Mouse (Mus musculus) hindlimb bud, embryonic 11.5 days (tissue): ENCODE measurements around the gene Nostrin.

ENCODE experiments used
- DNase-seq: peaks from one replicate; pipeline ENCODE4 v3.0.0-alpha.2; 2012; ENCODE audit warnings: low read depth, low spot score; ENCODE audit errors: extremely low spot score

The Nostrin gene

DNA sequence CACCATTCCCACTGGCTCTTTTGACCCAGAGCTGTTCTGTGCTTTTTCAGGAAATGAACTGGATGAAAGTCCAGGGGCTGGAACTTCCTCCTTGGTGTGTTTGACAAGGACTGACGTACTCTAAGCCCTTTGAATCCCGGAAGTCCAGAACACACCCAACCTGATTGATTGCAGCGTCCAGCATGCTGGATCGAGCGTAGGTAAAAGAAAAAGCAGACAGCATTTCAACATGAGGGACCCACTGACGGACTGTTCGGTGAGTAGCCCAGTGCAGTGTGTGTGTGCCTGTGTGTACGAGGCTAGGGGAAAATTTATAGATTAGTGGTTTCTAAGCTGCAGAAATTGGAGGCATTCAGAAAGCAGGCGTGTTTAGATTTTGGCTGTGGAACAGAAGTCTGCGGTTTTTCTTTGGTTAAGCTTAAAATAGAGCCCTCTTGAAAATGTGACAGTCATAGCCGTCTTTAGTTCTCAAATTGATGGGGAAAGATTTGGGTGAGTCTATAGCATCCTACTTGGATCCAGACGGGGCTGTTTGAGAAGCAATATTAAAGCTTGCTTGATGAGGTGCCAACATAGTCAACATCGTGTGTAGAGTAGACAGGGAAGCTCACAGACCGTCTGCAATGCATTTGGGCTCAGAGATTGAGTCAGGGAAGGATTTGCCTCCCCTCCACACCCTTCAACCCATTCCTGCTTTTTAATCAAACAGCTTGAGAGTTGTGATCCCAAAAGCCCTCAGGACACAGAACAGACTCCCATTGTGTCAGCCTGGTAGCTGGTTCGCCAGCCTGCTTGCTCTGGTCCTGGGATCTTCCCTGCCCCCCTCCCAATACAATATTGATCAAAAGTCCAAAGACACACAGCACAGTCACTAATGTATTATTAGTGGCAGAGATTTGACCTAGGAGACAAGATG lies at the start of gene Nostrin:
Gene Nostrin (plus strand): TSS at position 140 of the 916 bp plus-strand sequence.
- no peak for DNase-seq

DNA sequence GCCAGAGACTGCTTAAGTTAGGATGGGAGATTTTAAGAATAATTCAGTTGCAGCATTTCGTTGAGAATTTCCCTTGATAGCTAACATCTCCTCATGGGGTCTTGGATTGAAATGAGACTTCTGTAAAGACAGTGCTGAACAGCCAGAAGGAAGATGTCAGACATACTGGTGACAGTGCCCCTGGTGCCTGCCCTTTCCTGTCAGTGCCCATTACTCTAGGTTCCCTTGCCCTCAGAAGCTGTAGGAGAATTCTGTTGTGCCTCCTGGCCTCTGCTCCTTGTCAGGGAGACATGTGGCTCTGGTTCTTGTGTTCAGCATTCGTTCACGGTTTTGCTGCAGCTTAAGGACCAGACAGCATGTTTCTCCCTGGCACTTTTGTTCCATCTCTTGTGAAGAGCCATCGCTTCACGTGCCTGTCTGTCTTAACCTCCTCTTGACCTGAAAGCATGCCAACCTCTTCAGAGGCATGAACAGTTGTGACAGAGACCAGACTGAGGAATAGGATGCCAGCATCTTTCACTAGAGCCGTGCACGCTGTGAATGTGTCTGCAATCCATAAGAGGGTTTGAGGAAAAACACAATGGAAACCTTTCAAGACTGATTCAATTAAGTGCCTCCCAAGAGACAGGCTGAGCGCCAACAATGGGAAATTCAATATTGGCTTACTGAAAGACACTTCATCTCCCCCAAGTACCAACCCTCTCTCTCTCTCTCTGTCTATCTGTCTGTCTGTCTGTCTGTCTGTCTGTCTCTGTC lies 48.9 kb upstream of the Nostrin start:
- no peak for DNase-seq

DNA sequence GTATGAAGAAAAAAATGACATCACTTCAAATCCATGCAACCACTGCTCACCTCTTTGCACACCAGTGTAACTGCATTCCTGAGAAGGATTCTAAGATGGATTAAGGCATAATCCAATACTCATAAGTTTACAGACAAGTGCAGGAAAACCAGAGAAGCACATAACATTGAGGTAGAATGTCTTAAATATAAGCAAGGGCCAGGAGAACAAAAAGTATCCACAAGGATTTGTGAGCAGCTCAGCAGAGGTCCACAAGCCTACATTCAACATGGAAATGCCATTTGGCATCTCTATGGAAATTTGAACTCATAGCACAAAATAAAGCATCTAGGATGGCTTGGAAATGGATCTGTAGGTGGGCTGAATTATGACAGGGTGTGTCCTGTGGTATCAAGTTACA lies 39.8 kb upstream of the Nostrin start:
- DNase-seq, result no peak

DNA sequence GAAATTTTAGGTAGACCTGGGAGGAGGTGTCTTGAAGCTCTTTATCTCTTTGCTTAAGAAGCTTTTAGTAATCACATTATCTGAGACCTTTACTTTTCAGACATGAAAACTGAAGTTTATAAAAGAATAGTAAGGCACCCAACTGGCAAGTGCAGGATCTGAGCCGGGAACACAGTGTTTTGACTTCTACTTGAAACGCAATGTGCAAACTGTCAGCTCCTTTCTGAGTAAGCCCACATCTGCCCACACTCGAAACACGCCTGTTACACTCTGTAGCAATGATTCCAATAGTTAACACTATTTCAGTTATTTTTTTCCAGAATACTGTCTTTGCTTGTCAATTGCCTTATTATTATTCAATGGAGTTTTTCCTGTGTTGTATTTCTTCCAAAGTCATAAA lies 38.8 kb upstream of the Nostrin start:
- DNase-seq, result no peak

DNA sequence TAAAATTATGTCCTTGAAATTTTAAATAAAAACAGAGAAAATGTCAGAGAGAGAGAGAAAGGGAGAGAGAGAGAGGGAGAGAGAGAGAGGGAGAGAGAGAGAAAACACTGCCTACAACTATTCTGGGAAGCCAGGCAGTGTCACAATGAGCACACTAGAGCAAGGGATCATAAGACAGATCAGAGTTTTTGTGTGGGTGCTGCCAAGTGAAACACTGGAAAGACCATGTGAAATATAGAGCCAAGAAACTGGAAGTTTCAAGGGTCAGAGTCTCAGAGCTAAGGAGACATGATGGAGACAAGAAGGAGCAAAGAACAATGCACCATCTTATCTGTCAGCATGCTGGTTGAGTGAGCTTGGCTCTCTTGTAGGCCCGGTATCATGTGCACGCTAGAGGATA lies 38.1 kb upstream of the Nostrin start:
- no peak for DNase-seq

DNA sequence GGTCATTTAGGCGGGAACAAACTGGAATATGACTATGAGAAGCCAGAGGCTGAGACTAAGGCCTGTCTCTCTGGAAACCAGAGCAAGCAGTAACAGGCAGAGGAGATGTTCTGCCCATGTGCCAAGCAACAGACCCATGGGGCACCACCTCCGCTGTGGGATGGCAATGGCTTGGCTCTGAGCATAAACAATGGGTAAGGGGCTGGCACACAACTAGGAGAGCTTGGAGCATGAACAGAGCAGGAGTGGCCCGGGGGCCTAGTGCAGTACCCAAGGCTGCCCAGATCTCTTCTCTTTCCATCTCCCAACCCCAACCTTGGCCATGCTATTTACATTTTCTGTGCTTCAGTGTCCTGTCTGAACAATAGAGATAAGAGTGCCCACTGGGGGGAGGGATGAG lies 36.9 kb upstream of the Nostrin start:
- no peak for DNase-seq

DNA sequence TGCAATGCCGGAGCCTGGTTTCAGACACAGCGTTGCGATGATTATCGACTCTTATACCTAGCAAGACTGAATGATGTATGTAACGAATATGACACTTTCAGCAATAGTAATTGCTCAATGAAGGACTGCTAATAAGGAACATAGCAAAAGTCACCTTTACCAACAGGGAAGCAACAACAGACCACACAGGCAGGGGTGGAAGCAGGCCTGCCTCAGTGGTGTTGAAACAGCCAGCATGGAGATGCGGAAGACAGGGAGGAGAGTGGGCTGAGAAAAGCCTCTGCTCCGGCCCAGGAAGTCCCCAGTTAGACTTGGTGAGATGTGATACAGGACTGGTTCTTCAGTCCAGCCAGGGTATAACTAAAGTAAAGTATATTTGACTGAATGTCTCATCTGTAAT lies 36.5 kb upstream of the Nostrin start:
- no peak for DNase-seq

DNA sequence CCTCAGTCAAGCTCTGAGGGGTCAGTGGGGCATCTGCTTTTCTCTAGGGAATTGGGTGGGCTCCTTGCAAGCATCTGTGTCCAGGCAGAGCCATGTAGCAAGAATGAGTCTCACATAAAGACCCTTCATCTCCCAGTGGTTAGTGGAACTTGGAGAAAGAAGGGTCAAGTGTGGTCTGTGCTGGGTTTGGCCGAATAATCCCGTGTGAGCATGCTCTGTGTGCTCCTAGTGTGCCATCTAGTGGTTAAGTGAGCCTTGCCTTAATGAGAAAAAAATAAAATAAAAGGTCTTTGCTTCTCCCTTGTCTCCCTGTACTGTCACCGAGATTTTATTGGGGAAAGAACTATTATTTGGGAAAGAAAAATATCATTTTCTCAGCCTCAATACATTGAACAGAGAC lies 34.9 kb upstream of the Nostrin start:
- no peak for DNase-seq

DNA sequence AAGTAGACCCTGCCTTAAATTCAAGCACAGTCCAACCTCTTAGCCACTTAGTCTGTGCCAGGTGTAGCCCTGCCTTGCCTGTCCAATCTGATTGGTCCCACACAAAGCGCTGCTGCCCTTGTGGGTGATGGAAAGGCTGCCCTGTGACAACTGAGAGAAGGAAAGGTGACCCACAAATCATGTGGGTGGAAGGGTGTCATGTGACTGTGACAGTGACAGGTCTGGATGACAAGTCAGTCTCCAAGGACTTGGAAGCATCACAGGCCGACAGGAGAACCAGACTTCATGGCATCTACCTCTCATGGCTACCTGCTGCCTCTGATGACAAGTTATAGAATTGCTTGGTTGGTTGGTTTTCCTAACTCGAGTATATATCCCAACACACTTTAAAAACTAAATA lies 32.1 kb upstream of the Nostrin start:
- no peak for DNase-seq

DNA sequence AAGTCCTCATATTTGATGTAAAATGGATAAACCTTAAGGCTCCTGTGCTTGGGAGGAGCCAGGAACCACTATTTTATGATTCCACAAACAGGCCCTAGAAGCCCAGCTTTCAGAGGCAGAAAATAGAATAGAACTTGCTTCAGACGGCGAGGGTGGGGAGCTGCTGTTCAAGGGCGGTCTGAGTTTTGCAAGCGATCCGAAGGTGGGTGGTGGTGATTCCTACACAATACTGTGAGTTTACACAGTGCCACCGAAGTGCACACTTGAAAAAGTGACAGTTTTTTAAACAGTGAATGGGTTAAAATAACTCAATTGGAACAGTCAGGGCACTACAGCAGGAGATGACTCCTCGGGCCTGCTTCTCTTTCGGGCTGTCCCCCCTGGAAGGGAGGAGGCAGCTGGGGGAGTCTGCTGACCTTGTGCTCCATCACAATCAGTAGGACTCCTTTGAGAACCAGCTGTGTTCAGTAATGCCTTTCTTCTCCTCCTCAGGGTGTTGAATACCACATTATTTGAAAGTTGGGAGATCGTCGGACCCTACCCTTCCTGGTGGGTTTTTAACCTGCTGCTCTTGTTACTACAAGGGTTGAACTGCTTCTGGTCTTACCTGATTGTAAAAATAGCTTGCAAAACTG lies 31.0 kb upstream of the Nostrin start:
- DNase-seq, result no peak

DNA sequence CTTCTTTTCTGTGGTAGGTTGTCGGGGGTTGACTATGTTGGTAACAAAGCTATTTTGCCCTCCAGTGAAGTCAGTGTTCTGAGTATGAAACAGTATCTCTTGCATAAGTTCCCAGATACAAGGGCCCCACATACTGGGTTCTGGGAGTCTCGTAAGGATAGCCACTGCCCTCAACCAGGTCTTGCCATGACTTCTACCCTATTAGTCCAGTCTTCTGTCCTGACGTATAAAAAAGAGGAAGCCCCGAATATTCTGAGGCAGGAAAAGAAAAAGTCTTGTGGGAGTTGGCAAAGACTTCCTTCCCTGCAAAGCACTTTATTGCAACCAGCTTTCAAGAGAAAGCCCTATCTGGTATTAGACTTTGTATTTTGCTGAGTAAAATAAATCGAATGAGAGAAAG lies 26.4 kb upstream of the Nostrin start:
- no peak for DNase-seq

DNA sequence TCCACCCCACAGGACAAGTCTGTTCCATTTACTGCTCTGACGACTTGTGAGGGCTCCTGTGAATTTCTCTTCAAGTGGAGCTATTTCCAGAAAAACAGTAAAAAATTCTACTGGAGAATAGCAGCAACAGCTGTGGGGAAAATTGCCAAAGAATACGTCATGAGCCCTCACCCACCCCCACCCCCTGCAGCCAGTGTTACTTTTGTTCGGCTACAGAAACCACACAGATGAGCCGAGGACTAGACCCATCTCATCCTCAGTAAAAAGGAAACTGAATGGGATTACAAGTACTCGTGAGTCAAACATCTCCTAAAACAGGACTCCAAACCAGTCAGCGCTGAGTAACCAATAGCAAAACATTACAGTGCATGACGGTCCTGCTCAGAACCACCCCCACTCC lies 25.9 kb upstream of the Nostrin start:
- DNase-seq, result no peak

DNA sequence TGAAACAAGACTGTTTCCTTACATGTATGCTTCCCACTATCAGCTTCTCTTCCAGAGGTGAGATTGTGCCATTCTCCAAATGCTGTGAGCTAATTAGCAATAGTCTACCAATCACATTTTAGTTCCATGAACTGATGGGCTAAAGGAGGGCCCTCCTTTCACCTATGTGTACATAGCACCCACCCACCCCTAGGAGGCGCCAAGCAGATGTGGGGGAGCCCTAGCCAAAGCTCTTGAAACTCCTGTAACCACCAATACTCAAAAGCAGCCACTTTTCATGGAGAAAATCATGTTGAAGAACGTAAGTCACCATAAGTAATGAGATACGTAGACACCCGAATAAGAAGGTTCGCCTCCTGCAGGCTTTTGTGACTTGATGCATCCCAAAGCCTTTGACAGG lies 23.0 kb upstream of the Nostrin start:
- DNase-seq, result no peak

DNA sequence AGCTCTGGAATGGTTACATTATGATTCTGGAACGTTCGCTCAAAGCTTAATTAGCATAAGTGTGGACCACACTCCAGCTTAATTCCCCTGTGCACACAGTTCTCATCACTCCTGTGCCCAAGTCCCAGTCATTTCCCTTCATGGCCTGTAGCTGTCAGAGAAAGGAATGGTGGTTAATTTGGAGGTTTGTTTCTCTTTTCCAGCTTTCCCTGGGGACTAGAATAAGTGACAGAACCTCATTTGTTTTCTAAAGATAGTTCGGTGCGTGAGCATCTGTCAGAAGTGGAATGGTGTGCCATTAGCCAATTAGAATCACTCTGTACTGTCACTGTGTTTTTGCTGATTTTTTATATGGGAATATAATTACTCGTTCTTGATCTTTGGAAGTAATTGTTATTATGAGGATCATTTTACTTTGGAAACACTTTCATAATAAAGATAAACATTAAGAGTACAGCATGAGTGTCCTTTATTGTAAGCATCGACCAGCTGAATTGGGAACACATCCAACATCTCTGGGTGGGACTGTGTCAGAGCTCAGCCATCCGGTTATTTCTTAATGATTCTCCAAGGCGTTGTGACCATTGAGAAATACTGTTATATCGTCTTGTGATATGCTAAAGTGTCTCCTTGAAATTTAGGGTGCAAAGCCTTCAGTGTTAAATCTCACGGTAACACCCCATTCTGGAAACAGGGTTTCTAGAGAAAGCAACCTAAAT lies 21.6 kb upstream of the Nostrin start:
- no peak for DNase-seq

DNA sequence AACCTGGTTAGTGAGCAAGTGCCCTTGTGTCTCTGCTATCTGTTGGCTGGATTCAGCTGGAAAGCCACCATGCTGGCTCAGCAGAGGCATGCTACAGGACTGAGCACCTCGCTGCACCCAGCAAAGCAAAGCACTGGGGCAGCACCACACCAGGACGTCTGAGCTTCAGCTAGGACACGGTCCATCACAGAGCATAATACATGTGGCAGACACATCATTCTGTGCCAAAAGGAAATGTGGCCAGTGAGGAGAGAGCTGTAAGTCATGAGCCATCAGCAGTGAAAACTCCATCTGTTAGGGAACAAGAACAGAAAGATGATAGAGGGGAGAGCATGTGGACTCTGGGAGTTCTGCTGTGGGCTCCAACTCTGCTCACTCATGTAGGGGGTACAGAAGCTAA lies 19.7 kb upstream of the Nostrin start:
- DNase-seq, result no peak

DNA sequence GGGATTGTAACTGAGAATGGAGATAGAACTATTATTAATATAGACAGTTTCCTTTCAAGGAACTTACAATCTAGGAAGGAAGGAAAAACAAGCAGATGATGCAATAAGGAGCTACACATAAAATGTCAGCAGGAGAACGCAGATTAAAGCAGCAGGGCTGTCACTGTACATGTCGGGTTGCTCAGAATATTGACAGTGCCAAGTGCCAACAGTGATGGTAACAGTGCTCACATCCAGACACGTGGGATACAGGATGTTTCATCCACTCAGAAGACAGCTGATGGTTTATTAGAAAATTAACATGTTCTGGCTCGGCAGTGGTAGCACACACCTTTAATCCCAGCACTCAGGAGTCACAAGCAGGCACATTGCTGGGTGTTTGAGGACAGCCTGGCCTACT lies 18.8 kb upstream of the Nostrin start:
- no peak for DNase-seq

DNA sequence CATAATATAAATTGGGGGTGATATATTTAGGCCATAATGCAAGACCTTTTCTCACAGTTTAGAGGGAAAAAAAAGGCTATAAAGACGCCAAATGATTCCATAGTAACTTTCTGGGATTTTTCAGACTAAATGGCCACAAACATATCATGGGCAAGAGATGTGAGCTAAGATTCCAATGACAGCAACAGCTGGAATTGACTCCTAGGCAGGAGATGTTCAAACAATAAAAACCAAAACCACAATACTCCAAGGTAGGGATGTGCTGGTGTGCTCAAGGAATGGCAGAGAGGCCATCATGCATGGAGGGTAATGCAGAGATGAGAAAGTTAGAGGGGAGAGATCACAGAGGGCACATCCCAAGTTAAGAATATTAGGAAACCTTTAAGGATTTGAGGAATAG lies 16.6 kb upstream of the Nostrin start:
- no peak for DNase-seq

DNA sequence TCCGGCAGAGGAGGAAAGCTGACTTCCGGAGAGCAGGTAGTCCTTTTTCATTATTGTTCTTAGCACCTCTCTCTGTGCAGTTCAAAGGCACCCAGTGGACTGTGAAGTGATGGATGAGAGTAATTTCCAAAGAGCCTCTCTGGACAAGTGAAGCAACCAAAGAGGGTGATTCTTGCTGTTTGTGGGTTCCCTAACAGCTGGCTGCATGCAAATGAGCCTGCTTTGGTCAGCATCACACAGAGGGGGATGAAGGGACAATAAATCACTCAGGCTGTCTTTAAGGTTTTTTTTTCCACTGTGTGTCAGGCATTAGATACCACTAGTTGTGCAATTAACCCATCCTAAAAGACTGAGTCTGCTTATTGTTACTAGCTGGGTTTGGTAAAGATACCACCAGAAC lies 15.9 kb upstream of the Nostrin start:
- no peak for DNase-seq

DNA sequence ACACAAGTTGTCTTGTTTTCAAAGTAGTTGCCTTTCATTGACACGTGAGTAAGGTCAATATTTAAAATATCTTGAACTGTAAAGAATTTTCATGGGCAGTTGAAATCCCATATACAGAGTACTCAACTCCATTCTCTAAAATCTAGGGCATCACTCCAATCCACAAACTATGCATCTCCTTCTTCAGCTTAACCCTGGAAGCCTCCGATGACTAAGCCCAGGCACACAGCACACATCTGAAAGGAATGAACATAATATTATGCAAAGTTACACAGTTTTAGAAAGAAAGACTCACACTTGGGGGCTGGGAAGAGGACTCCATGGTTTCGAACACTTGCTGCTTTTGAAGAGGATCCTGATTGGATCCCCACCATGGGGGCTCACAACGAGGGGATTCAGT lies 13.9 kb upstream of the Nostrin start:
- DNase-seq, result no peak

DNA sequence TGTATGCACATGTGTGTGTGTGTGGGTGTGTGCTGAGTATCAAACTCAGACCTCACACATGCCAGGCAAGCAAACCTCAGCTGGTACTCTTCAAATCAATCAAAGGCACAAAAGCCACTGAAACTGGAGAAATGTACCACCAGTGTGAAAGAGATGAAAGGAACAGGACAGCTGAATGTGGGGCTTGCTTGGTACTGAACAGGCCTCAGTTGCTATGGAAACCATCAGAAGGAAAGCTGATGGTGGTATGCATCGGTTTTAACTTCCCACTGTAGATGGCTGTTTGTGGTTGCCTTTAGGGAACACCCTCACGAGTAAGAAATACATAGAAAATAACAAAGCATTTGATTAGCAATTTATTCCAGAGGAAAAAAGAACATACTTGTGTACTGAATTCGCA lies 10.2 kb upstream of the Nostrin start:
- no peak for DNase-seq

DNA sequence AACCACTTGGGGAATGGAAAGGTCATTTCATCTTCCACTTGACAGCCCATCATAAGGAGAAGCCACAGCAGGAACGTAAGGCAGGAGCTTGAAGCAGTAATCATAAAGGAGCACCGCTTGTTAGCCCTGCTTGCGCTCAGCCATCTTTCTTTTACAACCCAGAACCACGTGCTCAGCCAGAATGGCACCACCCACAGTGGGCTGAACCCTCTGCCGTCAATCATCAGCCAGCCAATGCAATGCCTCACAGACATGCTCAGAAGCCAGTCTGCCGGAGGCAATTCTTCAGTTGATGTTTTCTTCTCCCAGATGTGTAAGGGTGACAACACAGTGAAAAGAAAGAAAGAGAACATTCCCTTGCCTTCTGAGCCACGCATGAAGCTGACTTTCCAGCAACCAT lies 7.3 kb upstream of the Nostrin start:
- DNase-seq, result no peak
